Mouse (Mus musculus) activated CD4-positive, CD25-positive, alpha-beta regulatory T cell, adult 4 months (primary cell): ENCODE data around the gene Arhgef6. TPM values are rescaled to one million over a fixed set of nuclear protein-coding genes. Genes with fewer than 3 reads are reported as not detected.

Experiments
- ATAC-seq: one replicate; pipeline ENCODE4 v1.8.0; 2017
- polyA plus RNA-seq, 2 experiments: library from polyadenylated mRNA; unstranded; fragments of 100-300 nt; shearing (Covaris generic); gene quantifications; one replicate each; pipeline ENCODE4 v1.2.1; 2017

Arhgef6 gene
- 10 to 100 TPM; 76.3 to 82.5 TPM for polyA plus RNA-seq

GRCm38 (mm10) chrX:57338371-57339211 lies at the start of gene Arhgef6:
Gene Arhgef6, minus strand, starts transcription at chrX:57338729.
- ATAC-seq, result peak; percentile 69

GRCm38 (mm10) chrX:57380915-57381314 lies 42.4 kb upstream of the Arhgef6 start:
- no peak for ATAC-seq

DNA sequence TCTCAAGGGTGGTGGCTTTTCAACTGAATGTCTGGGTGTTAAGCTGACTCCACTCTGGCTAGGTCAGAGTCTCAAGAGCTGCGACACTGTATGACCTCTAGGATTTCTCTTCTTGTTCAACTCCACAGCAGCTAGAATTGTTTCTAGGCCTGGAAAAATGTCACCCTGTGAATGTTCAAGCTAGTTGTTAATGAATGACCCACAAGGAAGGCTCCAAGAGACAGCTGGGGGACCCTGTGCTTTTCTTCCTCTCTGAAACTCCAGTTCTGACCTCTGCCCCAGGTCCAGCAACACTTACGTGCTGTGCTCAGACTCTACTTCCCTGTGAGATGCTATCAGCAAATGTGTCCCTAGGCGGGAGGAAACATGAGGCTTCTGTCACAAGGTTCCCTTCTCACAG lies 40.0 kb upstream of the Arhgef6 start:
- no peak for ATAC-seq

- no peak for ATAC-seq
Observed at GRCm38 (mm10) chrX:57377096-57377495, 38.6 kb upstream of the Arhgef6 start.

GRCm38 (mm10) chrX:57374029-57374428 lies 35.5 kb upstream of the Arhgef6 start:
- ATAC-seq, result no peak

- ATAC-seq, result no peak
Observed at GRCm38 (mm10) chrX:57373543-57373942, 35.0 kb upstream of the Arhgef6 start.

- no peak for ATAC-seq
Observed at GRCm38 (mm10) chrX:57372965-57373364, 34.4 kb upstream of the Arhgef6 start.

- ATAC-seq, result no peak
Observed at GRCm38 (mm10) chrX:57364891-57365569, 26.5 kb upstream of the Arhgef6 start.

DNA sequence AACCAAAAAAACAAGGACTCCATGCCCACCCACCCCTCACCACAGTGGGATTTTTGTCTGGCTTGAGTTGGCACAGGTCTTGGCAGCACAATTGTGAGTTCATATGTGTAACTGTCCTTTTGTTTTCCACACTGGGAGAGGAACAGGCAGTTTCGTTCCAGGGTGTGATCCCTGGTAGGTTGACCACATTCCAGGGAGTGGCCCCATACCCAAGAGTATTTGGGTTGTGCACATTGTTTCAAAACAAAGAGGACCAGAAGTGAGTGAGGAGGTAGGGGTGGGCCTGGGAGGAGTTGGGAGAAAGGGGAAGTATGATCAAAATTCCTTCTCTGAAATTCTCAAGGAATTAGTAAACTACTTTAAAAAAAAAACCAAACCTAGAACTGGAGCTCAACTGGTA lies 20.8 kb upstream of the Arhgef6 start:
- no peak for ATAC-seq

- ATAC-seq, result no peak
Observed at GRCm38 (mm10) chrX:57339220-57339619, 691 bp upstream of the Arhgef6 start.

- peak; percentile 62 for ATAC-seq
Observed at GRCm38 (mm10) chrX:57337582-57337981, 947 bp downstream of the Arhgef6 start.

- peak; percentile 25 for ATAC-seq
Observed at GRCm38 (mm10) chrX:57336958-57337357, 1.6 kb downstream of the Arhgef6 start.

- ATAC-seq, result no peak
Observed at GRCm38 (mm10) chrX:57335313-57335712, 3.2 kb downstream of the Arhgef6 start.

GRCm38 (mm10) chrX:57327668-57328338 lies 10.7 kb downstream of the Arhgef6 start:
- ATAC-seq, result no peak

- ATAC-seq, result peak; percentile 54
Observed at GRCm38 (mm10) chrX:57326487-57327221, 11.9 kb downstream of the Arhgef6 start.

DNA sequence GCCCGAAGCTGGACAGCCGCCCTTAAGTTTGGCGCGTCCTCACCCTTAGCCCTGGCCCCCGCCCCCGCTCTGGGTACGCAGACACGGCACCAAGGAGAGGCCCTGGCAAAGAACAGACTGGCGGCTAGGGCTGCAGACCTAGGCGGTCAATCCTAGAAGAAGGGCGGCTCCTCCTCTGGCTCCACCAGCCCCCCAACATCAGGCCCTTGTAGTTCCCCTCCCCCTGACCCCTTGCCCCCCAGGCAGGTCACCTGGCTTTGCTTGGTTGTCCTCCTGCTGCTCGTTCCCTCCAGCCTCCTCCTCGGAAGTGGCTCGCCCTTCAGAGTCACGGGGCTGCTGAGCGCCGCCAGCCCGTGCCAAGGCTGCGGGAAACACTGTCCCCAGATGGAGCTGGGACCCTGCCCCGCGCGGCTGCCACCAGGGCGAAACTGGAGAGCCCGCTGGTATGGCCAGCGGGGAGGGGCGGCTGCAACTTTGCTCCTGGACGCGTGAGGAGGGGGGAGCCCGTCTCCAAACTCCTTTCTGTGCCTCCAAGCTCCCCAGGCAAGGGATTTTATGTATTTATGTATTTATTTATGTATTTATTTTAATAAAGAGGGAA lies 12.6 kb downstream of the Arhgef6 start:
- no peak for ATAC-seq

DNA sequence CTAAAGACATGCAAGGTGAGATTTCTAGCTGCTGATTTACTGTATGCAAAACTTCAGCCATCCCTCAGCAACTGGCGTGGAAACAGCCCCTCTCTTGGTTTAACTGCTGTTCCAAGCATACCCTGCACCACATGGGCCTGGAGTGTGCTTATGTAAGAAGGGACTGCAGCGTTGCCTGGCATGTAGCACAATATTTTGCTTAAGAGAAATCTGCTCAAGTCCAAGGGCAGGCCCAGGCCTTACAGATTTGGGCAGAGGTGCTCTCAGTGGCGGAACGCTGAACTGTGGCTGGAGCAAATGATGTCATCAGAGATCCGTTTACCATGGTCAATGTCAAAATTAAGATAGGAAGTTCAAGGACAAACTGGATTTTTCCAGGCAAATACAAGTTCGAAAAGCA lies 13.6 kb downstream of the Arhgef6 start:
- no peak for ATAC-seq

- ATAC-seq, result no peak
Observed at GRCm38 (mm10) chrX:57312066-57312465, 26.5 kb downstream of the Arhgef6 start.

- ATAC-seq, result peak; percentile 57
Observed at GRCm38 (mm10) chrX:57309993-57310392, 28.5 kb downstream of the Arhgef6 start.

DNA sequence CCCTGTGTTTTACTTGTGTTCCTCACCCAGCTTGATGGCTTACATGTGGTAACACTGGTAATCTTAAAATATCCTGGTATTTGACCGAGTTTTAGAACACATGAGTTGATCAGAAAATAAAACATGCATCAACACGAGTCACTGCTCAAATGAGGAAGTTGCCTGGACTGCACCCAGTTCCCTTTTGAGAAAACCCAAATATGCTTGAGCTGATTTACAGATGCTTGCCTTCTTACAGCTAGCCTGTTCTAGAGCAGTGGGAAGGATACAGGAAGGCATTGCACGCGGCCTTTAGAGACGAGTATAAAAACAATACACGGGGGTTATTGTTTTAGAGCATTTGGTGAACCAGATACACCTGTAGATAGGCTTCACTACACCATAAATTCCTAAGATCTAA lies 31.8 kb downstream of the Arhgef6 start:
- no peak for ATAC-seq

DNA sequence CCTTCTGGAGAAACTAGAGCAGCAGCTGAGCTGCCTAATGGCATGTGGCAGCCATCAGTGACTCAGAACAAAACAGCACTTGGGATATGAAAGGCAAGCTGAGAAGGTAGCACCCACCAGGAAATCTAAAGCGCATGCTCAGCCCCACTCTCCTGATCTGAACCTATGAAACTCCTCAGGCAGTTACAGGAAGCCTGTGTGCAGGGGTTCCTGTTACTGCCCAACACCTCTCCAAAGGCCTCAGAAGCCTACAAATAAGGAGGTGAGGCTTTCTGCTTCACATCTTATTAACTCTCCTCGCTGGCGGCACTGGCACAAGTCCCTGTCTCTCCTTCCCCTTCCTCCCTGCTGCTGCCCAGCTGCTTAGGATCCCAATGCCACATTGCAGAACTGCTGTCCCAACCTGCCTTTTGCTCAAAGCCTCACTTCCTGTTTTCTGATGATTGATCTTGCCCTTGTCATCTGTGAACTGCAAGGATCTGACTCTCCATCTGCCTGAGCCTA lies 33.7 kb downstream of the Arhgef6 start:
- ATAC-seq, result peak; percentile 87
